Mouse (Mus musculus) megakaryocyte, embryonic 14.5 days (primary cell): ENCODE measurements around the gene Cdh24.

Experiments used
- FLI1 ChIP-seq: IDR thresholded peaks from 2 replicates; pipeline ENCODE4 v1.6.1; 2012; ENCODE audit warnings: low read length, inconsistent platforms, mixed read lengths
- GATA1 ChIP-seq: IDR thresholded peaks from 3 replicates; pipeline ENCODE4 v1.6.1; 2012; ENCODE audit warnings: mixed read lengths, low read length, inconsistent platforms, borderline replicate concordance

DNA sequence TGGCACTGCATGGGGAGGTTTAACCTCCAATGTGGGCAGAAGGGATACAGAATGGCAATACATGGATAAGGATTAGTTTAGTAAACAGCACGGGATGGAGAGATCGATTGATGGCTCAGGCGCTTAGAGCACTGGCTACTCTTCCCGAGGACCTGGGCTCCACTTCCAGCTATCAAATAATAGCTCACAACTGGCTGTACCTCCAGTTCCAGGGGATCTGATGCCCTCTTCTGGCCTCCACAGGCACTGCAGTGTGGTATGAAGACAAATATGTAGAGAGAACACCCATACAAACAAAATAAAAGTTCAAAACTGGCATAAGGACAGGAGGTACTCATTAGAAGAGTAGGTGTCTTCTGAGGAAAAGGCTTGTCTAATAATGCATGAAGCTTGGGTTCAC lies 28.2 kb upstream of the Cdh24 start:
- no peak for TF ChIP-seq GATA1
- no peak for TF ChIP-seq FLI1
